Mouse (Mus musculus): ENCODE measurements around the gene Sh3tc1. TPM values are rescaled to one million over a fixed set of nuclear protein-coding genes. Genes with fewer than 3 reads are reported as not detected.

The Sh3tc1 gene
- polyA plus RNA-seq, 1 experiment from 2014 or later = 6.2 TPM

DNA sequence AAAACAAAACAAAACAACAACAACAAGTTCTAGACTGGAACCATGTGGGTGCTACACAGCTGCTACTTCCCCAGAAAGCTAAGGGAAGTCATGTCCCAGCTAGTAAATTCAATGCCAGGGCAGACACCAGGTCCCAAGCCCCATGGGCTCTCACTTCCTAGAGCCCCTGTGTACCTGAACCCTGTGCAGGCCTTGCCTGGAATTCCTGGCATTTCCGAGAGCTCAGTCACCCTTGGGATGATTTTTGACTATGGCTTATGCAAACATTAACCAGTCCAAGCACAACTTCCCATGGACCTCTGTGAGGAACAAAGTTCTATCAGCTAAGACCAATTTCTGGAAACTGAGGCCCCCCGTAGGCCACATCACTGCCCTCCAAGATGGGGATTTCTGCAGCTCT lies 6.3 kb downstream of the Sh3tc1 start:
- Histone ChIP-seq H3K36me3 (ENCODE audit: control insufficient read depth, insufficient read depth, low read length) (no peaks in the 10 kb centered on the region), H3K27me3 (ENCODE audit: control insufficient read depth, insufficient read depth, low read length) (no peaks in the 10 kb centered on the region), H3K4me2 (ENCODE audit: low read depth, low read length) (no peak overlapping the region), H3K9me3 (replicated peaks; ENCODE audit: control insufficient read depth, low read length) (no peaks in the 10 kb centered on the region), H3K27ac (ENCODE audit: low read length) (no peak overlapping the region), H3K9ac (ENCODE audit: low read length) (no peak overlapping the region), H3K4me3 (replicated peaks; ENCODE audit: low read length) (no peak overlapping the region), H3K4me1 (ENCODE audit: control insufficient read depth, insufficient read depth, low read length) (peaks cover 9% of the 10 kb centered on the region; the same call in 1 of the 2 replicates)
- ATAC-seq (ENCODE audit: insufficient read depth, low FRiP score) = no peak
- WGBS = 80% methylated on average over 2 of the region's 2 CpGs

DNA sequence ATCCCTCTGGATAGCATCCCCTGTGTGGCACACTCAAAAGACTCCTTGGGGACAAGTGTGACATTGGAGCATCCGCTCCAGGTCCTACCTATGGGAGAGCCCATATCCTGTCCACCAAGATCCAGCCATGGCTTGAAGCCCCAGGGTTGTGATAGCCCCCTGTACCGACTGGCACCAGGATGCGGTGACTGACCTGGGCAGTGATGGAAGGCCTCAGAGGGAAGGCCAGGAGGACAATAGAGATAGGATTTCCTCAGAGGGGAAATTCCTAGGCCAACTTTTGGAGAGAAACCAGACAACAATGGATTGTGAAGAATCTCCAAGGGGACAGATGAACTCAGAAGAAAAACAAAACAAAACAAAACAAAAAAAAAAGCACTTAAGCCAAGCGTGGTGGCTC lies 8.8 kb downstream of the Sh3tc1 start:
- Histone ChIP-seq H3K4me3 (replicated peaks; ENCODE audit: low read length) (no peak overlapping the region), H3K27me3 (ENCODE audit: control insufficient read depth, insufficient read depth, low read length) (no peaks in the 10 kb centered on the region), H3K36me3 (ENCODE audit: control insufficient read depth, insufficient read depth, low read length) (no peaks in the 10 kb centered on the region), H3K4me1 (ENCODE audit: control insufficient read depth, insufficient read depth, low read length) (peaks cover 13% of the 10 kb centered on the region; the same call in 1 of the 2 replicates), H3K9me3 (replicated peaks; ENCODE audit: control insufficient read depth, low read length) (no peaks in the 10 kb centered on the region), H3K27ac (ENCODE audit: low read length) (peak overlapping the region; percentile 38; the same call in 1 of the 2 replicates), H3K4me2 (ENCODE audit: low read depth, low read length) (no peak overlapping the region), H3K9ac (ENCODE audit: low read length) (no peak overlapping the region)
- no peak for ATAC-seq (ENCODE audit: insufficient read depth, low FRiP score)
- WGBS = 79% methylated on average over 4 of the region's 4 CpGs

DNA sequence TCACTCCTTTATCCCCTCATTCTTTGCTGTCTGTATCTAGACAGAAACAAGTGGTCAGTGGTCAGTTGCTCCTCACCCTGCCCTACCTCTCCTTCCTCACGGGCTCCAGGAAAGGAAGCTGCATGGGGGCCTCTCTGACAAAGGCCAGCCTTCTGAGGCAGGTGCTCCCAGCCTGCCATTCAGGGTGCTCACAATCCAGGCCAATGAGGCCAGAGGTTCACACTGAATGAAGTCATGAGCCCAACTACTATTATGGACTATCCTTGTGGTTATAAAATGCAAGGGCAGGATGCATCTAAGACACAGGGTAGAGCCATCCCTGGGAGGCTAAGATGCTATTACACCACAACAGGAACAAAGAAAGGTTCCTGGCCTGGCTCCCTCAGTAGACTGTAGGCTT lies 9.2 kb downstream of the Sh3tc1 start:
- no peaks in the 10 kb centered on the region for H3K27me3 ChIP-seq (ENCODE audit: control insufficient read depth, insufficient read depth, low read length)

DNA sequence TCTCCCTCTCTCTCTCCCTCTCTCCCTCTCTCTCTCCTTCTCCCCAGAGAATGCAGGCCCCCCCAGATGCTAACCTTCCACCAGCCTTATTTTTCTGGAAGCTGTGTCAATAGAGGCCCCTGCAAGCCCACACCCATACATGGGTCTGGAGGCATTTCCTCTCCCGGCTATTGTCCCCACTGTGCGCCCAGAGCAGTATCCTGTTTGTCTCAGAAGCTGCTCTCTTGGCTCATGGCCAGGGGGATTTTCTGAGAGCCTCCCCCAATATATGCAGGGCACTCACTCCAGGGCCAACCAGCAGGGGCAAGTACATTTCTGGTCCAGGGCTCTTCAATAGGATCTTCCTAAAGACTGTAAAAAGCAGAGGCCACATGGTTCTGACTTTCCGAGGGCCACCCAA lies 9.9 kb downstream of the Sh3tc1 start:
- Histone ChIP-seq H3K27me3 (ENCODE audit: control insufficient read depth, insufficient read depth, low read length) (no peaks in the 10 kb centered on the region), H3K27ac (ENCODE audit: low read length) (peak overlapping the region; percentile 79), H3K4me3 (replicated peaks; ENCODE audit: low read length) (no peak overlapping the region), H3K36me3 (ENCODE audit: control insufficient read depth, insufficient read depth, low read length) (no peaks in the 10 kb centered on the region), H3K9me3 (replicated peaks; ENCODE audit: control insufficient read depth, low read length) (no peaks in the 10 kb centered on the region), H3K4me1 (ENCODE audit: control insufficient read depth, insufficient read depth, low read length) (peaks cover 13% of the 10 kb centered on the region; the same call in 1 of the 2 replicates), H3K9ac (ENCODE audit: low read length) (0 out of 2 replicates have a peak overlapping the region, but pooled peaks have one; percentile 55), H3K4me2 (ENCODE audit: low read depth, low read length) (no peak overlapping the region)
- 51% methylated on average over 3 of the region's 3 CpGs for WGBS
- peak; percentile 56; the same call in 1 of the 2 replicates for ATAC-seq (ENCODE audit: insufficient read depth, low FRiP score)

More for the DNA sequence above, 9.2 kb downstream of the Sh3tc1 start:
- H3K9me3 ChIP-seq (replicated peaks; ENCODE audit: control insufficient read depth, low read length) = no peaks in the 10 kb centered on the region
- ATAC-seq (ENCODE audit: insufficient read depth, low FRiP score) = no peak
- 77% methylated on average over 1 of the region's 1 CpGs for WGBS
- H3K9ac ChIP-seq (ENCODE audit: low read length) = no peak overlapping the region
- no peak overlapping the region for H3K4me2 ChIP-seq (ENCODE audit: low read depth, low read length)
- no peaks in the 10 kb centered on the region for H3K36me3 ChIP-seq (ENCODE audit: control insufficient read depth, insufficient read depth, low read length)
- H3K27ac ChIP-seq (ENCODE audit: low read length) = peak overlapping the region; percentile 38; the same call in 1 of the 2 replicates
- H3K4me1 ChIP-seq (ENCODE audit: control insufficient read depth, insufficient read depth, low read length) = peaks cover 13% of the 10 kb centered on the region; the same call in 1 of the 2 replicates
- H3K4me3 ChIP-seq (replicated peaks; ENCODE audit: low read length) = no peak overlapping the region

DNA sequence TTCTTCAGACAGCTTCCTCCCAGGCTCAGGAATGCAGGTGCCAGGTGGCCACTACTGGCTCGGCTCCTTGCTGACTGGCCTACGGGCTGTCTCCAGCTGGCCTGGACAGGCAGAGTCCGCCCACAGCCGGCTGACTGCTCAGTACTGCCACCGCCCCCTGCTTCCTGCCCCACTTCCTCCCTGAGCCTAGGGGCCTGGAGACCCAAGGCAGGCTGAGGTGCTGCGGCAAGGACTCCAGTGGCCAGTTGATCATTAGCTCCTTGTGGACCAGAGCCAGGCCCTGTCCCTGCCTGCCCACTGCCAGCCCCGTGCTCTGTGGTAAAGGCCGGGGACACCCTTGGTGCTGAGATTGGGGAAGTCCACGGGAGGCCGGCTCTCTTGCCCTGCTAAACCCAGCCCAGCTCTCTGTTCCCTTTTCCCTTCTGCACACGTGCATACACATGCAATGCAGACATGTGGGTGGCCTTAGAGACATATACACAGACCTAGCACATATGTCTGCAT lies 10.8 kb downstream of the Sh3tc1 start:
- peak overlapping the region; percentile 28 for H3K4me3 ChIP-seq (replicated peaks; ENCODE audit: low read length)
- H3K27me3 ChIP-seq (ENCODE audit: control insufficient read depth, insufficient read depth, low read length) = no peaks in the 10 kb centered on the region
- H3K36me3 ChIP-seq (ENCODE audit: control insufficient read depth, insufficient read depth, low read length) = no peaks in the 10 kb centered on the region
- WGBS = 35% methylated on average over 11 of the region's 11 CpGs
- peak; percentile 78 for ATAC-seq (ENCODE audit: insufficient read depth, low FRiP score)
- H3K4me2 ChIP-seq (ENCODE audit: low read depth, low read length) = 0 out of 2 replicates have a peak overlapping the region, but pooled peaks have one; percentile 40
- H3K9ac ChIP-seq (ENCODE audit: low read length) = peak overlapping the region; percentile 55
- no peaks in the 10 kb centered on the region for H3K9me3 ChIP-seq (replicated peaks; ENCODE audit: control insufficient read depth, low read length)
- H3K27ac ChIP-seq (ENCODE audit: low read length) = peak overlapping the region; percentile 79
- H3K4me1 ChIP-seq (ENCODE audit: control insufficient read depth, insufficient read depth, low read length) = peaks cover 13% of the 10 kb centered on the region; the same call in 1 of the 2 replicates

DNA sequence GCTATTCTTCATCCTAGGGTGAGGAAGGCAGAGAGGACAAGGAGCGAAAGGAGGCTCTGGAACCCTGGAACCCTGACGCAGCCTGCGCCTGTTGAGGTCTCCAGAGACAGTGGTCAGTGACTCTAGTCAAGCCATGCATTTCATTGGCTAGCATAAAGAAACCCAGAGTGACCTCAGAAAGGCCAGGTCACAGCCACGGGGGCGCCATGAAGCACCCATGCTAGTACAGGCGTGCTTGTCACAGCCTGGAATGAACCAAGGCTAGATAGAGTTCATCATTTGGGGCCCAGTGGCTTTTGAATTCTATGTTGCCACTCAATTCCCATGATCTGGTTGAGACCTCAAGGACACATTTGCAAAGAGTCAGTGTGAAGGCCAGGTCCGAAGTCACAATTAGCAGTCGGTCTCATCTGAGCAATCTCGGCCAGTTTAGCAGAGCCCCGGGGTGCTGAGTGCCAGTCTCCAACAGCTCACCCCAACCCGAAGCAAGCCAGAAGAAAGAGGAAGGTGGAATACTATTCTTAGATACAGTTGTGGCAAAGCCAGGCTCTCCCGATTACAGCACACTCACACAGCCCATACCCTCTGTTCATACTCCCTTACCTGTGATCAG lies 11.3 kb downstream of the Sh3tc1 start:
- H3K9me3 ChIP-seq (replicated peaks; ENCODE audit: control insufficient read depth, low read length) = no peaks in the 10 kb centered on the region
- peak overlapping the region; percentile 28 for H3K4me3 ChIP-seq (replicated peaks; ENCODE audit: low read length)
- peak overlapping the region; percentile 40 for H3K4me2 ChIP-seq (ENCODE audit: low read depth, low read length)
- no peak for ATAC-seq (ENCODE audit: insufficient read depth, low FRiP score)
- H3K27ac ChIP-seq (ENCODE audit: low read length) = peak overlapping the region; percentile 79
- peak overlapping the region; percentile 55 for H3K9ac ChIP-seq (ENCODE audit: low read length)
- WGBS = 80% methylated on average over 12 of the region's 12 CpGs
- no peaks in the 10 kb centered on the region for H3K27me3 ChIP-seq (ENCODE audit: control insufficient read depth, insufficient read depth, low read length)
- H3K36me3 ChIP-seq (ENCODE audit: control insufficient read depth, insufficient read depth, low read length) = no peaks in the 10 kb centered on the region
- H3K4me1 ChIP-seq (ENCODE audit: control insufficient read depth, insufficient read depth, low read length) = peaks cover 13% of the 10 kb centered on the region; the same call in 1 of the 2 replicates

DNA sequence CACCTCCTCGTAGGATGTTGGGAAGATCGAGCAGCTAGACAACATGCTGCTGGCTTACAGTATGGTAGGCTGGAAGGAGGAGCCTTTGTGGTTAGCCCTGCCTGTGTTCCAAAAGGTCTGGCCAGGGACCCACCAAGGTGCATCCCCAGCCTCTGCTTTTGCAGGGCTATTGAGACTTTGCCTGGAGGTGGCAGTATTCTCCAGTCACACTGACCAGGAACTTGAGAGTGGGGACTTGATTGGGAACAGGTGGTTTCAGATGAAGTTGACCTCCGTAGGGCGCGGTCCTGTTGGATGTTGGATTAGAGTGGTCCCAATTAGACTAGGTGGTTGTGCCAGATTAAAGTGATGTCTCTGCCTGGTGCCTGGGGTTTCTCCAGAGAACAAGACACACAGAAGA lies 12.3 kb downstream of the Sh3tc1 start:
- no peak overlapping the region for H3K27ac ChIP-seq (ENCODE audit: low read length)
- no peak for ATAC-seq (ENCODE audit: insufficient read depth, low FRiP score)
- no peaks in the 10 kb centered on the region for H3K27me3 ChIP-seq (ENCODE audit: control insufficient read depth, insufficient read depth, low read length)
- no peaks in the 10 kb centered on the region for H3K9me3 ChIP-seq (replicated peaks; ENCODE audit: control insufficient read depth, low read length)
- 0 out of 2 replicates have a peak overlapping the region, but pooled peaks have one; percentile 28 for H3K4me3 ChIP-seq (replicated peaks; ENCODE audit: low read length)
- H3K9ac ChIP-seq (ENCODE audit: low read length) = no peak overlapping the region
- H3K36me3 ChIP-seq (ENCODE audit: control insufficient read depth, insufficient read depth, low read length) = no peaks in the 10 kb centered on the region
- H3K4me1 ChIP-seq (ENCODE audit: control insufficient read depth, insufficient read depth, low read length) = peaks cover 13% of the 10 kb centered on the region; the same call in 1 of the 2 replicates
- peak overlapping the region; percentile 40 for H3K4me2 ChIP-seq (ENCODE audit: low read depth, low read length)
- WGBS = 89% methylated on average over 5 of the region's 5 CpGs

DNA sequence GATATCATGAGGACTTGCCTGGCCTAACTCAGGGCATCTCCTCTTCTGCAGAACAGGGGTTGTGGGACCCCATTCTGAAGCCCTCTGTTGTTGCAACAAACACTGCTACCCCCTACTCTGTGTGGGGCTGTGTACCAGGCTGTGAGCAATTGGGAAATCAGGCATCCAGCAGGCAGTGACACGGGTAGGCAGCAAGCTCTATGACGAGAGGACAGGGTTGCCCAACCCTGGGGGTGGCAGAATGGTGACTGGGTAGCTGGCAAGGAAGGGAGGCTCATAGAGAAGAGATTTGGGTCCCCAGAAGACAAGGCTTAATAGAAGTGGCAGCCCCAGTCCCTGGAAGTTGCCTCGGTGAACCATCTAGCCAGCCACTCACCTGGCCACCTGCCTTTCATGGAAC lies 13.9 kb downstream of the Sh3tc1 start:
- no peak for ATAC-seq (ENCODE audit: insufficient read depth, low FRiP score)
- H3K36me3 ChIP-seq (ENCODE audit: control insufficient read depth, insufficient read depth, low read length) = no peaks in the 10 kb centered on the region

DNA sequence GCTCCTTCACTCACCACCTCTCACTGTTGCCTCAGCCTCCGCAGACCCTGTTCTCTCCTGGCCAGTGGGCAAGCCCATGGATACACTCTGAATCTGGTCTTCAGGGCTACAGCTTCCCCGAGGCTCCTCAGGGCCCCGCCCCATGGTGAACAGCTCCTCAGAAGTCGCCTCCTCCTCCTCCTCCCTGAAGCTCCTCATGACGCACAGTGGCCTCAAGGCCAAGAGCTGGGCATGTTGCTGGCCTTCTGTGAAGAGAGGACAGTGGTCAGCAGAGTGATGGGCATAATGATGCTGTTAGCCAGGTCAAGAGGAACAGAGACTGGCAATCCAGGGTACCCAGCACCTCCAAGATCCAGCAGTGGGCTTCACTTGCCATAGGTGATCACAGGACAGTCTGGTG lies 15.9 kb downstream of the Sh3tc1 start:
- Histone ChIP-seq H3K9me3 (replicated peaks; ENCODE audit: control insufficient read depth, low read length) (no peaks in the 10 kb centered on the region), H3K9ac (ENCODE audit: low read length) (no peak overlapping the region), H3K27me3 (ENCODE audit: control insufficient read depth, insufficient read depth, low read length) (no peaks in the 10 kb centered on the region), H3K27ac (ENCODE audit: low read length) (no peak overlapping the region), H3K4me2 (ENCODE audit: low read depth, low read length) (no peak overlapping the region), H3K4me3 (replicated peaks; ENCODE audit: low read length) (no peak overlapping the region), H3K36me3 (ENCODE audit: control insufficient read depth, insufficient read depth, low read length) (no peaks in the 10 kb centered on the region), H3K4me1 (ENCODE audit: control insufficient read depth, insufficient read depth, low read length) (peaks cover 10% of the 10 kb centered on the region; the same call in 1 of the 2 replicates)
- WGBS = 72% methylated on average over 5 of the region's 5 CpGs
- no peak for ATAC-seq (ENCODE audit: insufficient read depth, low FRiP score)

More for the DNA sequence above, 13.9 kb downstream of the Sh3tc1 start:
- Histone ChIP-seq H3K4me2 (ENCODE audit: low read depth, low read length) (no peak overlapping the region), H3K4me3 (replicated peaks; ENCODE audit: low read length) (no peak overlapping the region), H3K9ac (ENCODE audit: low read length) (no peak overlapping the region), H3K4me1 (ENCODE audit: control insufficient read depth, insufficient read depth, low read length) (peaks cover 13% of the 10 kb centered on the region; the same call in 1 of the 2 replicates), H3K27ac (ENCODE audit: low read length) (no peak overlapping the region), H3K27me3 (ENCODE audit: control insufficient read depth, insufficient read depth, low read length) (no peaks in the 10 kb centered on the region), H3K9me3 (replicated peaks; ENCODE audit: control insufficient read depth, low read length) (no peaks in the 10 kb centered on the region)
- WGBS = 86% methylated on average over 3 of the region's 3 CpGs
